Mouse (Mus musculus) cortical plate, adult 2 months (tissue): ENCODE data around the gene Gm10912.

Experiments
- CTCF ChIP-seq: fragments of 200-500 bp; IDR thresholded peaks from 2 replicates; pipeline ENCODE4 v1.5.1; 2011; ENCODE audit warnings: mild to moderate bottlenecking, control low read depth, low read length; ENCODE audit not compliant: insufficient read depth; ENCODE audit errors: extremely low read depth
- POLR2A ChIP-seq: fragments of 200-500 bp; IDR thresholded peaks from 2 replicates; pipeline ENCODE4 v1.6.1; 2011; ENCODE audit warnings: mild to moderate bottlenecking, low read length, control low read depth; ENCODE audit not compliant: insufficient read depth; ENCODE audit errors: extremely low read depth

- TF ChIP-seq CTCF (no peak), POLR2A (peak; percentile 57; the same call in 1 of the 2 replicates)
These were observed 38.0 kb upstream of the Gm10912 start, which contains the start of gene Fbxo3 for GRCm38 (mm10) chr2:104027458-104028138.
